Comparison of ENCODE assay signal across 8 mouse cellular contexts in the genomic region with DNA sequence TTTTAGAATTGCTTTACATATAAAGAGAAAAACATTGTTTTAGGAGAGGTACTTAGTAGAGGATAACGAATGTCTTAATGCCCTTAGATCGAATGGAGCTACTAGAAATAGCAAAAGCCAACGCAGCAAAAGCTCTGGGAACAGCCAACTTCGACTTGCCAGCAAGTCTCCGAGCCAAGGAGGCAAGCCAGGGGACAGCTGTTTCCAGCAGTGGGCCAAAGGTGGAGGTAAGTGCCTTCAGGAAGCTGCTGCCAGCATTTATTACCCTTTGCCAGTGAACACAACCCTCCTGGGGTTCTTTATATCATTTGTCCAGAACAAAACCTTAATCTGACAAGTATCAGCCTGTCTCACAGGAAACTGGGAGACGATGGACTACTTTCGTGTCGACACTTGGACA. TPM values are rescaled to one million over a fixed set of nuclear protein-coding genes. Genes with fewer than 3 reads are reported as not detected.
DNase-seq lines count a peak whose midpoint lies in the region; ATAC-seq lines count a peak whose summit lies in the region.

No protein-coding gene starts in this region.

- WGBS in lung, embryonic 15.5 days: 65% methylated on average over 8 of the region's 8 CpGs
- WGBS in forebrain, embryonic 14.5 days: 72% methylated on average over 8 of the region's 8 CpGs
- 65% methylated on average over 8 of the region's 8 CpGs for WGBS in intestine, embryonic 16.5 days
- 85% methylated on average over 8 of the region's 8 CpGs for WGBS in midbrain, embryonic 13.5 days

- H3K36me3 ChIP-seq in lung, embryonic 15.5 days: peaks cover 30% of the 10 kb centered on the region
- peaks cover 47% of the 10 kb centered on the region for H3K36me3 ChIP-seq in forebrain, embryonic 14.5 days (ENCODE audit: control insufficient read depth, insufficient read depth, low read length)
- peaks cover 22% of the 10 kb centered on the region for H3K36me3 ChIP-seq in intestine, embryonic 16.5 days (ENCODE audit: control insufficient read depth, insufficient read depth, low read length)
- peaks cover 36% of the 10 kb centered on the region for H3K36me3 ChIP-seq in midbrain, embryonic 13.5 days

- no peak for ATAC-seq in lung, embryonic 15.5 days (ENCODE audit: borderline replicate concordance, extremely low read depth, low FRiP score, low TSS enrichment)
- ATAC-seq in forebrain, embryonic 14.5 days: no peak
- no peak for ATAC-seq in intestine, embryonic 16.5 days
- ATAC-seq in midbrain, embryonic 13.5 days: no peak

- H3K27me3 ChIP-seq in lung, embryonic 15.5 days: no peaks in the 10 kb centered on the region
- no peaks in the 10 kb centered on the region for H3K27me3 ChIP-seq in forebrain, embryonic 14.5 days (replicated peaks; ENCODE audit: control insufficient read depth, insufficient read depth, low read length)
- no peaks in the 10 kb centered on the region for H3K27me3 ChIP-seq in intestine, embryonic 16.5 days (replicated peaks; ENCODE audit: control insufficient read depth, insufficient read depth, low read length)
- H3K27me3 ChIP-seq in midbrain, embryonic 13.5 days: no peaks in the 10 kb centered on the region

- no peaks in the 10 kb centered on the region for H3K9me3 ChIP-seq in lung, embryonic 15.5 days
- no peaks in the 10 kb centered on the region for H3K9me3 ChIP-seq in forebrain, embryonic 14.5 days (replicated peaks; ENCODE audit: control insufficient read depth, low read length)
- H3K9me3 ChIP-seq in intestine, embryonic 16.5 days (ENCODE audit: control insufficient read depth, low read length): no peaks in the 10 kb centered on the region
- H3K9me3 ChIP-seq in midbrain, embryonic 13.5 days: no peaks in the 10 kb centered on the region

- peaks cover 21% of the 10 kb centered on the region for H3K4me1 ChIP-seq in lung, embryonic 15.5 days
- H3K4me1 ChIP-seq in forebrain, embryonic 14.5 days (ENCODE audit: control insufficient read depth, insufficient read depth, low read length): peaks cover 22% of the 10 kb centered on the region
- H3K4me1 ChIP-seq in intestine, embryonic 16.5 days (ENCODE audit: control insufficient read depth, insufficient read depth, low read length): peaks cover 14% of the 10 kb centered on the region
- peaks cover 32% of the 10 kb centered on the region for H3K4me1 ChIP-seq in midbrain, embryonic 13.5 days (replicated peaks)

- H3K9ac ChIP-seq in lung, embryonic 15.5 days: peak overlapping the region; percentile 33; the same call in 1 of the 2 replicates
- H3K9ac ChIP-seq in forebrain, embryonic 14.5 days (ENCODE audit: low read length): peak overlapping the region; percentile 18; the same call in 1 of the 2 replicates
- peak overlapping the region; percentile 62 for H3K9ac ChIP-seq in intestine, embryonic 16.5 days (ENCODE audit: low read depth, low read length)
- H3K9ac ChIP-seq in midbrain, embryonic 13.5 days (replicated peaks): peak overlapping the region; percentile 55

- no peak for DNase-seq in lung, adult 18-20 months
- no peak for DNase-seq in forebrain, embryonic 14.5 days (ENCODE audit: low spot score)
- no peak for DNase-seq in urinary bladder, postnatal 10 days (ENCODE audit: low spot score)
- DNase-seq in cerebellum, adult 9-10 months: no peak
- DNase-seq in cerebellum, adult 18-20 months: no peak

- H3K4me2 ChIP-seq in lung, embryonic 15.5 days: peak overlapping the region; percentile 69
- H3K4me2 ChIP-seq in forebrain, embryonic 14.5 days (ENCODE audit: low read length): peak overlapping the region; percentile 97
- peak overlapping the region; percentile 67 for H3K4me2 ChIP-seq in intestine, embryonic 16.5 days (ENCODE audit: low read depth, low read length)
- peak overlapping the region; percentile 96 for H3K4me2 ChIP-seq in midbrain, embryonic 13.5 days (replicated peaks)

- peak overlapping the region; percentile 85 for H3K4me3 ChIP-seq in lung, embryonic 15.5 days
- H3K4me3 ChIP-seq in forebrain, embryonic 14.5 days (ENCODE audit: low read depth, low read length): peak overlapping the region; percentile 100
- H3K4me3 ChIP-seq in intestine, embryonic 16.5 days (ENCODE audit: low read length): peak overlapping the region; percentile 49
- peak overlapping the region; percentile 96 for H3K4me3 ChIP-seq in midbrain, embryonic 13.5 days (replicated peaks)

- no peak overlapping the region for H3K27ac ChIP-seq in lung, embryonic 15.5 days
- H3K27ac ChIP-seq in forebrain, embryonic 14.5 days (ENCODE audit: low read depth, low read length): no peak overlapping the region
- H3K27ac ChIP-seq in intestine, embryonic 16.5 days (ENCODE audit: low read length): 0 out of 2 replicates have a peak overlapping the region, but pooled peaks have one; percentile 19
- no peak overlapping the region for H3K27ac ChIP-seq in midbrain, embryonic 13.5 days

RNA-seq across cellular contexts. Expression of a gene that starts 1.8 kb away (rescaled TPM):
- polyA plus RNA-seq in lung, embryonic 15.5 days (2015; fragmentation: Nextera tagmentation; extraction: Ambion mirVana): 369 and 412 TPM in 2 replicates
- 363 and 474 TPM in 2 replicates for polyA plus RNA-seq in forebrain, embryonic 14.5 days (2014; fragmentation: Nextera tagmentation; extraction: Ambion mirVana)
- polyA plus RNA-seq in intestine, embryonic 16.5 days (2015; fragmentation: Nextera tagmentation; extraction: Ambion mirVana): 462 and 467 TPM in 2 replicates
- polyA plus RNA-seq in midbrain, embryonic 13.5 days (2015; fragmentation: Nextera tagmentation; extraction: Ambion mirVana): 601 and 620 TPM in 2 replicates

RNA-seq across cellular contexts. Expression of a gene that starts 5.5 kb away (rescaled TPM):
- 64.0 and 73.8 TPM in 2 replicates for polyA plus RNA-seq in lung, embryonic 15.5 days (2015; fragmentation: Nextera tagmentation; extraction: Ambion mirVana)
- 68.1 and 72.7 TPM in 2 replicates for polyA plus RNA-seq in forebrain, embryonic 14.5 days (2014; fragmentation: Nextera tagmentation; extraction: Ambion mirVana)
- 62.6 and 65.0 TPM in 2 replicates for polyA plus RNA-seq in intestine, embryonic 16.5 days (2015; fragmentation: Nextera tagmentation; extraction: Ambion mirVana)
- polyA plus RNA-seq in midbrain, embryonic 13.5 days (2015; fragmentation: Nextera tagmentation; extraction: Ambion mirVana): 74.0 and 75.3 TPM in 2 replicates

RNA-seq across cellular contexts. Expression of a gene that starts 10.4 kb away (rescaled TPM):
- polyA plus RNA-seq in lung, embryonic 15.5 days (2015; fragmentation: Nextera tagmentation; extraction: Ambion mirVana): 172 and 184 TPM in 2 replicates
- 166 and 178 TPM in 2 replicates for polyA plus RNA-seq in forebrain, embryonic 14.5 days (2014; fragmentation: Nextera tagmentation; extraction: Ambion mirVana)
- 146 and 155 TPM in 2 replicates for polyA plus RNA-seq in intestine, embryonic 16.5 days (2015; fragmentation: Nextera tagmentation; extraction: Ambion mirVana)
- polyA plus RNA-seq in midbrain, embryonic 13.5 days (2015; fragmentation: Nextera tagmentation; extraction: Ambion mirVana): 203 and 209 TPM in 2 replicates

Comparison
In these comparisons a context has a peak if more than half of its experiments do, and no peak if none do; other contexts are left out.
1. H3K4me3 ChIP-seq: peak in every context shown above with its lines; median percentile 100 in forebrain, embryonic 14.5 days; 96 in midbrain, embryonic 13.5 days; 85 in lung, embryonic 15.5 days; 49 in intestine, embryonic 16.5 days.